Mouse (Mus musculus) G1E (cell line): ENCODE results near the gene Cfb. TPM values are rescaled to one million over a fixed set of nuclear protein-coding genes. Genes with fewer than 3 reads are reported as not detected.

Source experiments
- ATAC-seq: 2 replicates; pipeline ENCODE4 v1.8.0; 2016; ENCODE audit warnings: mild to moderate bottlenecking; ENCODE audit not compliant: insufficient number of reproducible peaks, poor library complexity, low FRiP score, severe bottlenecking; ENCODE audit errors: extremely low read depth
- DNase-seq: peaks from one replicate; pipeline ENCODE4 v3.0.0; 2012; ENCODE audit warnings: low spot score
- H3K27me3 ChIP-seq: 2 replicates; pipeline ENCODE4 v1.6.1; 2012; ENCODE audit warnings: mild to moderate bottlenecking, low read length, inconsistent platforms; ENCODE audit not compliant: insufficient read depth
- H3K36me3 ChIP-seq: replicated peaks from 2 replicates; pipeline ENCODE3; 2012; ENCODE audit warnings: mild to moderate bottlenecking, inconsistent platforms
- H3K4me1 ChIP-seq: 2 replicates; pipeline ENCODE4 v1.6.1; 2012; ENCODE audit warnings: low read depth, low read length, inconsistent platforms, mixed read lengths; ENCODE audit not compliant: insufficient read depth
- H3K4me3 ChIP-seq: 2 replicates; pipeline ENCODE4 v1.5.1; 2012; ENCODE audit warnings: low read depth, mild to moderate bottlenecking, inconsistent platforms, low read length, moderate library complexity, mixed read lengths
- H3K9me3 ChIP-seq: replicated peaks from 2 replicates; pipeline ENCODE4 v1.6.1; 2012; ENCODE audit warnings: inconsistent platforms
- CTCF ChIP-seq: IDR thresholded peaks from 2 replicates; pipeline ENCODE4 v1.5.1; 2012; ENCODE audit warnings: low read depth, low read length, inconsistent platforms, mixed read lengths
- GATA1 ChIP-seq: IDR thresholded peaks from 2 replicates; pipeline ENCODE4 v1.6.1; 2012; ENCODE audit warnings: borderline replicate concordance, low read length, inconsistent platforms, mixed read lengths
- GATA2 ChIP-seq: IDR thresholded peaks from 2 replicates; pipeline ENCODE4 v1.6.1; 2012; ENCODE audit warnings: low read depth, low read length, inconsistent platforms, borderline replicate concordance
- POLR2AphosphoS5 ChIP-seq: IDR thresholded peaks from 2 replicates; pipeline ENCODE4 v1.6.1; 2012; ENCODE audit warnings: low read depth, low read length, inconsistent platforms; ENCODE audit not compliant: insufficient replicate concordance
- TAL1 ChIP-seq: conservative IDR thresholded peaks from 2 replicates; pipeline ENCODE4 v1.6.1; 2012; ENCODE audit warnings: low read depth, low read length, inconsistent platforms, mixed read lengths
- polyA plus RNA-seq: library from polyadenylated mRNA; stranded (reverse); fragments of >175 nt; gene quantifications from 2 replicates; pipeline ENCODE4 v1.2.3, GENCODE M21; 2012
- total RNA-seq, 2 experiments: library from RNA; stranded (forward) in 1 of 2; stranded (reverse) in 1 of 2; fragments of 200-1000 nt in 1 of 2; fragments of >200 nt in 1 of 2; fragmentation: Nextera tagmentation in 1 of 2; gene quantifications; 2 replicates each; pipeline ENCODE4 v1.2.3; 2014 to 2017

The Cfb gene
- total and polyA plus RNA-seq, 3 experiments, result not detected

DNA sequence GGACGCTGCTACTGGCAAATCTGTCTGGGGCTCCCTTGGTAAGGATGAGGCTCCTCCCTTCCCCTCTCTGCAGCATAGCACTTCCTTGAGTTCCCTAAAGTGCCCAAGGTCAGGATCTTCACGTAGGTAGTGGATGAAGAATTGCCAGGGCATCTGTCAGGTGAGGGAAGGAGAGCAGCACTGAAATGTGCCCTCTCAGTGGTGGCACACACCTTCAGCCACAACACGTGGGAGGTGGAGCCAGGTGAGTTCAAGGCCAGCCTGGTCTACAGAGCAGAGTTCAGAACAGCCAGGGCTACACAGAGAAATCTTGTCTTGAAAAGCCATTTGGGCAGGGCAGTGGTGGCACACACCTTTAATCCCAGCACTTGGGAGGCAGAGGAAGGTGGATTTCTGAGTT lies 7.6 kb downstream of the Cfb start:
- no peaks in the 10 kb centered on the region for H3K9me3 ChIP-seq
- TF ChIP-seq POLR2AphosphoS5, result no peak
- H3K36me3 ChIP-seq, result peaks cover 73% of the 10 kb centered on the region
- ATAC-seq (no peak), DNase-seq (no peak)
- peaks cover 41% of the 10 kb centered on the region for H3K4me1 ChIP-seq
- H3K27me3 ChIP-seq, result no peaks in the 10 kb centered on the region
- no peak overlapping the region for H3K4me3 ChIP-seq

DNA sequence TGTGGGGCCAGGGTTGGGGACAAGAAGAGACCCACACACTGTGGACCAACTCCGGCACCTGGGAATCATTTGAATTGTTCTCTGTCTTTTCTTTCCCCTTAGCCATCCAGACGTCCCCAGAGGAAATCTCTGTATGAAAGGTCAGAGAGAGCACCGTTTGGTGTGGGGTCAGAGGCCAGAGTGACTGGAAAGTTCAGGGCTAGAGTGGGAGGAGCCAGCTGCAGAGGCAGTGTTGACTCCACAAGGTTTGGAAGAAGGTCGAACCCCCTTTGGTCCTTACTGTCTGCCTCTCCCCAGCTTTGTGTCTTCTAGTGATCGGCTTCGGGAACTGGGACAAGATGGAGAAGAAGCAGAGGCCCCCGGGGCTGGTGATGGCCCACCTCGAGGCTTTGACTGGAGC lies 8.8 kb downstream of the Cfb start:
- Histone ChIP-seq H3K9me3 (no peaks in the 10 kb centered on the region), H3K27me3 (no peaks in the 10 kb centered on the region), H3K4me1 (peaks cover 42% of the 10 kb centered on the region), H3K36me3 (peaks cover 79% of the 10 kb centered on the region), H3K4me3 (no peak overlapping the region)
- no peak for ATAC-seq
- DNase-seq, result no peak
- no peak for TF ChIP-seq CTCF
- TF ChIP-seq TAL1, result no peak
- TF ChIP-seq GATA2, result no peak
- no peak for TF ChIP-seq GATA1
- TF ChIP-seq POLR2AphosphoS5, result no peak

DNA sequence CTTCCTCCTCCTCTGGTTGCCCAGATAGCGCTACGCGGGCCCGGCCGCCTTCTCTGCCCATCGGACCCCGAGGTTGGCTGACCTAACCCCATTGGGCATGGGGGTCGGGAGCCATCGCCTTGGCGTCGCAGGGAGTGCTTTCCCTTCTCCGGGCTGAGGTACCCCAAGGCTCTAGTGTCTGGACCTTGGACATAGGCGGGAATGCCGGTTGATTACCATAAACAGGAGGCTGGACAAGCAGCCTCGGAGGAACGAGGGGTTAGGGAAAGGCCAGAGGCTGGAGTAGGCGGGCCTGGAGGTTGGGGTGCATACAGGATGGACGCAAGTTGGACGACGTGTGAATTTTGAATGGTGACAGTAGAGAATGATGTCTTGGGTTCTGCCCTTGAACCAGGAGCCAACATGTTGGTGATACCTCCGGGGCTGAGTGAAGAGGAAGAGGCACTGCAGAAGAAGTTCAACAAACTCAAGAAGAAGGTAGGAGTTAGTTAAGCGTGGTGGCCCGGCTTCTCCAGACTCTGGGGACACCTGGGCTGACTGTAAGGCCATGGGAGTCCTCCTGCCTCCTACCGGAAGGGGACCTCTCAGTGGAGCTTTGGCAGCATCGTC lies 11.7 kb downstream of the Cfb start:
- no peak for ATAC-seq

DNA sequence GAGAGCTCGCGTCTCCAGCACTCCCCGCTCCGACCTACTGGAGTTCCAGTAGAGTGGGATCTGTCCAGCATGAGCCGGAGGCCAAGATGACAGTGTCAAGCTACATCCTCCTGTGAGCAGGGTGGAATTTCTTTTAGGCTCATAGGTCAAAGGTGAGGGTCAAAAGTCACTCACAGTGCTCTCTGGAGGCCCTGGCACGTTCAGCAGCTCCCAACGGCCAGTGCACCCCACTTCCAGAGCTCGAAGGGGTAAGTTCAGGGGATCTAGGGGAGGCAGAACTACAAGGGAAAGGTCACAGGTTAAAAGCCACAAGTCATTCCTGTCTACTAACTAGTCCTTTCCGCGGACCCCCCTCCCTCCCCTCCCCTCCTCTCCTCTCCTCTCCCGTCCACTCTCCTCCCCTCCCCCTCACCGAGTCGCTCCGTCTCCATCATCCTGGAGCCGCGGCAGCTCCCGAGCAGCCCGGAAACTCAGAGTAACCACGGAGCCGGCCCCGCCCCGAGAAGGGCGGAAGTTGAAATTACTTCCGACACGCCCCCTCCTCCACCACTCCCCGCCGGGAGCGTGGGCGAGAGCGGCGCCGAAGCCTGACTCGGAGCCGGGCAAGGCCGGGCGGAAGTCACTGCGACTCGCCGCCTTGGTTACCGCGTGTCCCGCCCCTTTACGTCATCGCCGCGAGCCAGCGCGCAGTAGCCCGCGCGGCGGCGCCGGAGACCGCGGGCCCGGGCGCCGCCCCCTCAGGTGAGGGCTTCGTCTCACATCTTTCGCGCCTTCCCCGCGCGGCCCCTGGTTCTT lies 12.4 kb downstream of the Cfb start, which contains the start of the genes Skiv2l and Nelfe:
Gene Skiv2l (minus strand): TSS at position 489 of the 795 bp plus-strand sequence.
Gene Nelfe (plus strand): TSS at position 670 of the 795 bp plus-strand sequence.
- H3K4me1 ChIP-seq, result peaks cover 53% of the 10 kb centered on the region
- no peaks in the 10 kb centered on the region for H3K27me3 ChIP-seq
- peak; percentile 90 for ATAC-seq
- H3K4me3 ChIP-seq, result peak within 1 kb of the TSS; percentile 82
- DNase-seq, result peak; percentile 92
- no peaks in the 10 kb centered on the region for H3K9me3 ChIP-seq
- TF ChIP-seq GATA1, result no peak
- peaks cover 80% of the 10 kb centered on the region for H3K36me3 ChIP-seq

More for the DNA sequence above, 11.7 kb downstream of the Cfb start:
- H3K27me3 ChIP-seq, result no peaks in the 10 kb centered on the region
- peak overlapping the region; percentile 82 for H3K4me3 ChIP-seq
- peaks cover 80% of the 10 kb centered on the region for H3K36me3 ChIP-seq
- TF ChIP-seq CTCF (no peak), POLR2AphosphoS5 (no peak), GATA1 (no peak), TAL1 (no peak), GATA2 (no peak)
- H3K4me1 ChIP-seq, result peaks cover 53% of the 10 kb centered on the region
- no peak for DNase-seq
- no peaks in the 10 kb centered on the region for H3K9me3 ChIP-seq

DNA sequence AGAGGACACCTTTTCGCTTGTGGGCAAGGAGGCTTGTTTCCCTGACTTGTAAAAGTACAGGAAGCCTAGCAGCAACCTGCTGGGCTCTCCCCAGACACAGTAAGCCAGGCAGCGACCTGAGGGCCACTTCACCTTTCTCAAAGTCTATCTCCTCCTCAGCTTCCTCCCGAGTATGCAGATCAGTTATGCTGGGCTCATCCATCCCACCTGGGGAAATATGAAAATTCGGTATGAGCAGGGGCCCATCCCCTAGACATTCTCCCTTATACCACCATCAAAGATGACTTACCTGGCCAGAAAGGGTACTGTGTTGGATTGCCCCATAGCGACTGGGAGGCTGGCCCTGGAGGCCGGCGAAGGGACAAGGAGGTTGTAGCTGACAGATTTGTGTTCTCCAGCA lies 14.7 kb downstream of the Cfb start:
- no peaks in the 10 kb centered on the region for H3K27me3 ChIP-seq
- no peak for TF ChIP-seq CTCF
- no peak for TF ChIP-seq TAL1
- no peak for TF ChIP-seq GATA2
- TF ChIP-seq POLR2AphosphoS5, result no peak
- TF ChIP-seq GATA1, result no peak
- ATAC-seq, result no peak

DNA sequence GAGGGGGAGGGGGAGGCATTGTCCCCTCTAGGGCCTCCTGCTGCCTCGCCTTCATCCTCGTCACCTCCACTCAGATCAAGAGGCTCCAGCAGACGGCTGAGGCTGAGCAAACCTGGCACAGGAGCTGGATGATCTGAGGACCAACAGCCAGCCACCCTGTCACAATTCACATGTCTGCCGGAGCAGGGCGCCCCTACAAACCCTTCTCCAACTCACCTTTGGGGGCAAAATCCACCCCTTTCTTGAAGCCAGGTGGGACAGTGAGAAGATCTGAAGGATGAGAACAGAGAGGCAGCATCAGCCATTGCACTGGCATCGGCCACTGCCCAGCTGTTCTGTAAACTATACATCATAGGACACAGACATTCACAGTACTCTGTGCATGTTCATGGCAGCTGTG lies 15.1 kb downstream of the Cfb start:
- H3K4me3 ChIP-seq, result no peak overlapping the region
- H3K27me3 ChIP-seq, result no peaks in the 10 kb centered on the region
- DNase-seq (no peak), ATAC-seq (no peak)
- no peak for TF ChIP-seq CTCF
- TF ChIP-seq TAL1, result no peak
- TF ChIP-seq POLR2AphosphoS5, result no peak
- no peak for TF ChIP-seq GATA2
- H3K36me3 ChIP-seq, result peaks cover 80% of the 10 kb centered on the region
- no peaks in the 10 kb centered on the region for H3K9me3 ChIP-seq
- H3K4me1 ChIP-seq, result peaks cover 44% of the 10 kb centered on the region

More for the DNA sequence above, 14.7 kb downstream of the Cfb start:
- H3K36me3 ChIP-seq, result peaks cover 80% of the 10 kb centered on the region
- H3K4me3 ChIP-seq, result no peak overlapping the region
- no peaks in the 10 kb centered on the region for H3K9me3 ChIP-seq
- peaks cover 47% of the 10 kb centered on the region for H3K4me1 ChIP-seq
- no peak for DNase-seq

DNA sequence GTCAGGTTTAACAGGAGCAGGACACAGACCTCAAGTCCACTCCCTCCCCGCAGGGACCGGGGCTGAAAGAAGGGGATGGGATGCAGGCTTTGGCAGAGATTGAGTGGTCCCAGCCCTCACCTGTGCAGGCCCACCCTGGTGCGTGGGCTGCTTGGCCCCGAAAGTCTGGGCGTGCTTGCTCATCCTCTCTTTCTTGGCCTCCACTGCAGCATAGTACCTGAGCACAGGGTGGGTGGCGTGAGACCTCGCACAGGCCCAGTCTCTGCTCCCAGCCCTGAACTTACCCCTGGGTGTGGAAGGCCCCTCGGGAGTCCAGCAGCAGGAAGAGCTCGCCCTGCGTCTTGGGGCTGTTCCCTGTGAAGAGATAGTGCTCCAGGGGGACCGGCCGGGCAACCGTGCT lies 17.4 kb downstream of the Cfb start:
- Histone ChIP-seq H3K36me3 (peaks cover 91% of the 10 kb centered on the region), H3K9me3 (no peaks in the 10 kb centered on the region), H3K4me1 (peaks cover 48% of the 10 kb centered on the region), H3K27me3 (no peaks in the 10 kb centered on the region), H3K4me3 (no peak overlapping the region)
- DNase-seq (no peak), ATAC-seq (no peak)
- TF ChIP-seq CTCF (no peak), POLR2AphosphoS5 (no peak), TAL1 (no peak), GATA1 (no peak), GATA2 (no peak)
